Mouse (Mus musculus): Measurements from ENCODE around the gene Cct8.
"Not testable (repeated sequence)": the region's sequence is repeated elsewhere in the genome, so short reads cannot be mapped to it uniquely, and the experiment has no call there.

Gene Cct8

GRCm38 (mm10) chr16:87495716-87496447, at the start of gene Cct8:
Gene Cct8 (minus strand): TSS chr16:87495873.
- DNase-seq (ENCODE audit: low read depth, low spot score), result peak; percentile 89

GRCm38 (mm10) chr16:87528755-87529154, 33.1 kb upstream of the Cct8 start:
- DNase-seq (ENCODE audit: low read depth, low spot score), result no peak

GRCm38 (mm10) chr16:87527553-87528249, 32.0 kb upstream of the Cct8 start:
- no peak for DNase-seq (ENCODE audit: low read depth, low spot score)

GRCm38 (mm10) chr16:87524228-87524627, 28.6 kb upstream of the Cct8 start:
- DNase-seq (ENCODE audit: low read depth, low spot score), result no peak

GRCm38 (mm10) chr16:87512331-87512730, 16.7 kb upstream of the Cct8 start:
- DNase-seq (ENCODE audit: low read depth, low spot score), result no peak

- no peak for DNase-seq (ENCODE audit: low read depth, low spot score)
Observed at GRCm38 (mm10) chr16:87511706-87512105, 16.0 kb upstream of the Cct8 start.

GRCm38 (mm10) chr16:87501304-87502078, 5.8 kb upstream of the Cct8 start:
- no peak for DNase-seq (ENCODE audit: low read depth, low spot score)

- DNase-seq (ENCODE audit: low read depth, low spot score), result no peak
Observed at GRCm38 (mm10) chr16:87499556-87499955, 3.9 kb upstream of the Cct8 start.

- no peak for DNase-seq (ENCODE audit: low read depth, low spot score)
Observed at GRCm38 (mm10) chr16:87497171-87497570, 1.5 kb upstream of the Cct8 start.

- DNase-seq (ENCODE audit: low read depth, low spot score), result no peak
Observed at GRCm38 (mm10) chr16:87496728-87497127, 1.1 kb upstream of the Cct8 start.

- peak; percentile 8 for DNase-seq (ENCODE audit: low read depth, low spot score)
Observed at GRCm38 (mm10) chr16:87494955-87495655, 568 bp downstream of the Cct8 start.

GRCm38 (mm10) chr16:87492191-87492792, 3.4 kb downstream of the Cct8 start:
- not testable (repeated sequence) for DNase-seq (ENCODE audit: low read depth, low spot score)

GRCm38 (mm10) chr16:87488605-87489004, 7.1 kb downstream of the Cct8 start:
- DNase-seq (ENCODE audit: low read depth, low spot score), result no peak

- no peak for DNase-seq (ENCODE audit: low read depth, low spot score)
Observed at GRCm38 (mm10) chr16:87486739-87487138, 8.9 kb downstream of the Cct8 start.

GRCm38 (mm10) chr16:87484367-87484766, 11.3 kb downstream of the Cct8 start:
- no peak for DNase-seq (ENCODE audit: low read depth, low spot score)

- no peak for DNase-seq (ENCODE audit: low read depth, low spot score)
Observed at GRCm38 (mm10) chr16:87470579-87470978, 25.1 kb downstream of the Cct8 start.

GRCm38 (mm10) chr16:87458752-87459151, 36.9 kb downstream of the Cct8 start:
- no peak for DNase-seq (ENCODE audit: low read depth, low spot score)

- DNase-seq (ENCODE audit: low read depth, low spot score), result no peak
Observed at GRCm38 (mm10) chr16:87455180-87455611, 40.5 kb downstream of the Cct8 start.

GRCm38 (mm10) chr16:87454419-87455179, 41.1 kb downstream of the Cct8 start, which contains the start of gene Usp16:
Gene Usp16 (plus strand): TSS chr16:87454703.
- DNase-seq (ENCODE audit: low read depth, low spot score), result peak; percentile 87

GRCm38 (mm10) chr16:87453226-87453625, 42.4 kb downstream of the Cct8 start:
- no peak for DNase-seq (ENCODE audit: low read depth, low spot score)
